In the genomic region with DNA sequence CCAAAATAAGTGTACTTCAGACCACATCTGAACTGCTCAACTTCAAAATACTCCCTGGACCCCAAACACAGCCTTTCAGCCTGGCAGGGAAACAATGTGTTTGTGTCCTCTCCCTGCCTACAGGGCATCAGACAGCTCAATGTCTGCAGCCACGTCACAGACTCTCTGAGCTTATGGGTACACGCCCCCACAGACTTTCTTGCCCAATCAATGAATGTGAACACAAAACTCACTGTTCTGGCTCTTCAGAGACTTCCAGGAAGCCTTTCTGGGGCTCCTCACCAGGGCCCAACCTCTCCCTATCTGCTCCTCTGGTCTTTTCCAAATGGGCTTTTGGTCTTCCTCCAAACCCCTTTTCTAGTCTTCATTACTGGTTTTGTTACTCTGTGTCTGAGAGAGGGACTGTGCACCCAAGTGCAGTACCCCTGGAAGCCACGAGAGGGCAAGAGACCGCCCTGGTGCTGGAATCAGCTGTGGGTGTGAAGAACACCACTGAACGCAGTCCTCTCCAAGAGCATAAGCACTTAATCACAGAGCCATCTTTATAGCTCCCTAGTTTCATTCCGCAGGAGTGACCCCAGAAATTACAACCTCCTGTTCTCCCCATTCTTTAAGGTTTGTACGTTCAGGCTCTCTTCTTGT, we compare ENCODE assay signal across 9 mouse cellular contexts. TPM values are rescaled to one million over a fixed set of nuclear protein-coding genes. Genes with fewer than 3 reads are reported as not detected.
DNase-seq lines count a peak whose midpoint lies in the region; ATAC-seq and TF ChIP-seq lines count a peak whose summit lies in the region.
"Had no signal": no experiment of that assay in that cellular context is flagged by ENCODE, and none has a peak within 500 bp of the region (broad histone marks: within the 10 kb centered on the region; RNA-seq: fewer than 3 reads in every experiment).

No protein-coding gene starts in this region.

- no peak overlapping the region for H3K9ac ChIP-seq in kidney, embryonic 16.5 days (replicated peaks; ENCODE audit: low read length)
- no peak overlapping the region for H3K9ac ChIP-seq in ES-Bruce4 (ENCODE audit: low read depth, poor library complexity, severe bottlenecking)

- peak; percentile 84 for TF ChIP-seq CTCF in kidney, adult 2 months (conservative IDR thresholded peaks at IDR 0.05; ENCODE audit: insufficient read depth, insufficient read length, low read depth, low read length)
- peak; percentile 83 for TF ChIP-seq CTCF in ES-Bruce4 (IDR thresholded peaks at IDR 0.05; ENCODE audit: low read depth, low read length)
- peak; percentile 77 for TF ChIP-seq CTCF in brain, embryonic 14.5 days (IDR thresholded peaks at IDR 0.05; ENCODE audit: borderline replicate concordance, extremely low read depth, insufficient read depth, insufficient read length)

- H3K27me3 ChIP-seq in kidney, adult 2 months (replicated peaks; ENCODE audit: control insufficient read depth, insufficient read depth, low read length), result no peaks in the 10 kb centered on the region
- H3K27me3 ChIP-seq in kidney, embryonic 16.5 days (ENCODE audit: insufficient read depth, low read length), result no peaks in the 10 kb centered on the region
- H3K27me3 ChIP-seq in ES-Bruce4 (ENCODE audit: control insufficient read depth, insufficient read depth, low read length, poor library complexity, severe bottlenecking), result no peaks in the 10 kb centered on the region

- ATAC-seq in kidney, embryonic 16.5 days (ENCODE audit: low FRiP score, low TSS enrichment), result no peak
- ATAC-seq in inflammation-experienced regulatory T-cells, adult 6 months, result peak; percentile 72

- WGBS in kidney, adult 2 months, result 56% methylated on average over 7 of the region's 7 CpGs
- 66% methylated on average over 7 of the region's 7 CpGs for WGBS in kidney, embryonic 16.5 days

- H3K9me3 ChIP-seq in kidney, embryonic 16.5 days (ENCODE audit: low read length), result no peaks in the 10 kb centered on the region
- no peaks in the 10 kb centered on the region for H3K9me3 ChIP-seq in ES-Bruce4 (replicated peaks; ENCODE audit: control insufficient read depth, insufficient read depth, low read length, poor library complexity, severe bottlenecking)

- no peak for TF ChIP-seq POLR2A in kidney, adult 2 months (IDR thresholded peaks at IDR 0.05; ENCODE audit: low read depth, low read length)
- TF ChIP-seq POLR2A in ES-Bruce4 (IDR thresholded peaks at IDR 0.05; ENCODE audit: insufficient read depth, low read length), result no peak
- no peak for TF ChIP-seq POLR2A in brain, embryonic 14.5 days (IDR thresholded peaks at IDR 0.05; ENCODE audit: borderline replicate concordance, extremely low read depth, insufficient read depth, insufficient read length, poor library complexity, severe bottlenecking)

- no peak overlapping the region for H3K4me2 ChIP-seq in kidney, embryonic 16.5 days (replicated peaks; ENCODE audit: low read depth, low read length)

- TF ChIP-seq EP300 in ES-Bruce4 (IDR thresholded peaks at IDR 0.05; ENCODE audit: insufficient read depth, low read depth, low read length), result no peak

- peaks cover 7% of the 10 kb centered on the region for H3K36me3 ChIP-seq in kidney, adult 2 months (ENCODE audit: control insufficient read depth, insufficient read depth, low read length)
- H3K36me3 ChIP-seq in kidney, embryonic 16.5 days (ENCODE audit: insufficient read depth, low read length), result peaks cover 93% of the 10 kb centered on the region
- peaks cover 68% of the 10 kb centered on the region for H3K36me3 ChIP-seq in ES-Bruce4 (ENCODE audit: control insufficient read depth, insufficient read depth, low read length, poor library complexity, severe bottlenecking)

- H3K4me1 ChIP-seq in kidney, adult 2 months (ENCODE audit: control insufficient read depth, insufficient read depth, low read length), result no peaks in the 10 kb centered on the region
- no peaks in the 10 kb centered on the region for H3K4me1 ChIP-seq in kidney, embryonic 16.5 days (ENCODE audit: insufficient read depth, low read length)
- no peaks in the 10 kb centered on the region for H3K4me1 ChIP-seq in ES-Bruce4 (ENCODE audit: control insufficient read depth, insufficient read depth, low read length)

- no peak overlapping the region for H3K27ac ChIP-seq in kidney, adult 2 months (ENCODE audit: insufficient read depth, low read depth, low read length)
- no peak overlapping the region for H3K27ac ChIP-seq in kidney, embryonic 16.5 days (ENCODE audit: low read length)
- no peak overlapping the region for H3K27ac ChIP-seq in ES-Bruce4 (ENCODE audit: insufficient read depth, low read length)

- no peak overlapping the region for H3K4me3 ChIP-seq in kidney, adult 2 months (ENCODE audit: insufficient read depth, low read depth, low read length)
- no peak overlapping the region for H3K4me3 ChIP-seq in kidney, embryonic 16.5 days (ENCODE audit: low read length)
- H3K4me3 ChIP-seq in ES-Bruce4 (ENCODE audit: low read depth, low read length), result no peak overlapping the region
- H3K4me3 ChIP-seq: myocyte had no signal

- DNase-seq in kidney, adult 2 months, result peak; percentile 63
- peak; percentile 39 for DNase-seq in brain, embryonic 14.5 days (ENCODE audit: low read depth)
- DNase-seq in lung, postnatal 25 days (ENCODE audit: low spot score), result peak; percentile 64
- DNase-seq in thymus, postnatal 0 days (ENCODE audit: low spot score), result peak; percentile 69
- DNase-seq in frontal cortex, adult 2 months (ENCODE audit: extremely low spot score in 1 of 2, low spot score in 1 of 2), result no peak

RNA-seq across cellular contexts. Expression of a gene that starts 14.8 kb away (rescaled TPM):
- 7.1 and 9.1 TPM in 2 replicates for polyA plus RNA-seq in kidney, adult 2 months (2012; rRNA removed)
- 12.9 and 13.8 TPM in 2 replicates for polyA plus RNA-seq in kidney, embryonic 16.5 days (2015; fragmentation: Nextera tagmentation; extraction: Ambion mirVana)
- 35.0 and 35.5 TPM in 2 replicates for polyA plus RNA-seq in ES-Bruce4 (2011; ENCODE audit: insufficient read depth, insufficient read length, low read depth, missing spikeins)
- polyA plus RNA-seq in brain, embryonic 14.5 days (2012; rRNA removed), result 10.5 and 39.1 TPM in 2 replicates
- 10 to 100 TPM in 1 of 3 experiments, 1 to 10 TPM in 2; 5.0 to 12.9 (median 9.8) TPM for polyA plus RNA-seq in inflammation-experienced regulatory T-cells, adult 6 months (2017; shearing (Covaris generic))
- polyA plus RNA-seq in thymus, postnatal 0 days (2015; fragmentation: Nextera tagmentation; extraction: Ambion mirVana), result 7.6 and 9.0 TPM in 2 replicates
- polyA plus RNA-seq in frontal cortex, adult 2 months (2012; rRNA removed), result 20.5 and 22.4 TPM in 2 replicates

RNA-seq across cellular contexts. Expression of a gene that starts 20.1 kb away (rescaled TPM):
- 82.3 and 84.1 TPM in 2 replicates for polyA plus RNA-seq in kidney, adult 2 months (2012; rRNA removed)
- polyA plus RNA-seq in kidney, embryonic 16.5 days (2015; fragmentation: Nextera tagmentation; extraction: Ambion mirVana), result 42.9 and 44.1 TPM in 2 replicates
- 72.4 and 80.4 TPM in 2 replicates for polyA plus RNA-seq in ES-Bruce4 (2011; ENCODE audit: insufficient read depth, insufficient read length, low read depth, missing spikeins)
- 18.2 and 20.7 TPM in 2 replicates for polyA plus RNA-seq in brain, embryonic 14.5 days (2012; rRNA removed)
- 1 to 10 TPM; 3.2 to 6.5 (median 5.1) TPM for polyA plus RNA-seq in inflammation-experienced regulatory T-cells, adult 6 months (2017; shearing (Covaris generic))
- 35.8 and 37.0 TPM in 2 replicates for polyA plus RNA-seq in thymus, postnatal 0 days (2015; fragmentation: Nextera tagmentation; extraction: Ambion mirVana)
- polyA plus RNA-seq in frontal cortex, adult 2 months (2012; rRNA removed), result 27.6 and 32.5 TPM in 2 replicates

RNA-seq across cellular contexts. Expression of a gene that starts 21.7 kb away (rescaled TPM):
- polyA plus RNA-seq in kidney, adult 2 months (2012; rRNA removed), result 38.8 and 41.1 TPM in 2 replicates
- polyA plus RNA-seq in kidney, embryonic 16.5 days (2015; fragmentation: Nextera tagmentation; extraction: Ambion mirVana), result 30.6 and 36.4 TPM in 2 replicates
- 64.2 and 73.2 TPM in 2 replicates for polyA plus RNA-seq in ES-Bruce4 (2011; ENCODE audit: insufficient read depth, insufficient read length, low read depth, missing spikeins)
- 125 and 147 TPM in 2 replicates for polyA plus RNA-seq in brain, embryonic 14.5 days (2012; rRNA removed)
- polyA plus RNA-seq in inflammation-experienced regulatory T-cells, adult 6 months (2017; shearing (Covaris generic)), result 1 to 10 TPM; 7.4 to 8.9 (median 8.7) TPM
- 19.6 and 20.1 TPM in 2 replicates for polyA plus RNA-seq in thymus, postnatal 0 days (2015; fragmentation: Nextera tagmentation; extraction: Ambion mirVana)
- 126 and 127 TPM in 2 replicates for polyA plus RNA-seq in frontal cortex, adult 2 months (2012; rRNA removed)

RNA-seq across cellular contexts. Expression of a gene that starts 24.4 kb away (rescaled TPM):
- 60.4 and 67.6 TPM in 2 replicates for polyA plus RNA-seq in kidney, adult 2 months (2012; rRNA removed)
- 85.2 and 86.3 TPM in 2 replicates for polyA plus RNA-seq in kidney, embryonic 16.5 days (2015; fragmentation: Nextera tagmentation; extraction: Ambion mirVana)
- polyA plus RNA-seq in ES-Bruce4 (2011; ENCODE audit: insufficient read depth, insufficient read length, low read depth, missing spikeins), result 58.1 and 62.4 TPM in 2 replicates
- polyA plus RNA-seq in brain, embryonic 14.5 days (2012; rRNA removed), result 81.9 and 84.1 TPM in 2 replicates
- polyA plus RNA-seq in inflammation-experienced regulatory T-cells, adult 6 months (2017; shearing (Covaris generic)), result 100 to 1,000 TPM; 129 to 164 (median 158) TPM
- polyA plus RNA-seq in thymus, postnatal 0 days (2015; fragmentation: Nextera tagmentation; extraction: Ambion mirVana), result 84.4 and 86.3 TPM in 2 replicates
- polyA plus RNA-seq in frontal cortex, adult 2 months (2012; rRNA removed), result 81.7 and 86.5 TPM in 2 replicates

RNA-seq across cellular contexts. Expression of a gene that starts 24.6 kb away (rescaled TPM):
- 80.9 and 95.4 TPM in 2 replicates for polyA plus RNA-seq in kidney, adult 2 months (2012; rRNA removed)
- polyA plus RNA-seq in kidney, embryonic 16.5 days (2015; fragmentation: Nextera tagmentation; extraction: Ambion mirVana), result 42.4 and 44.9 TPM in 2 replicates
- polyA plus RNA-seq in ES-Bruce4 (2011; ENCODE audit: insufficient read depth, insufficient read length, low read depth, missing spikeins), result 7.7 and 12.0 TPM in 2 replicates
- polyA plus RNA-seq in brain, embryonic 14.5 days (2012; rRNA removed), result 25.0 and 30.6 TPM in 2 replicates
- 1 to 10 TPM; 2.0 to 2.3 (median 2.1) TPM for polyA plus RNA-seq in inflammation-experienced regulatory T-cells, adult 6 months (2017; shearing (Covaris generic))
- polyA plus RNA-seq in thymus, postnatal 0 days (2015; fragmentation: Nextera tagmentation; extraction: Ambion mirVana), result 9.9 and 10.0 TPM in 2 replicates
- polyA plus RNA-seq in frontal cortex, adult 2 months (2012; rRNA removed), result 15.5 and 15.6 TPM in 2 replicates

Comparison
In these comparisons a context has a peak if more than half of its experiments do, and no peak if none do; other contexts are left out.
1. DNase-seq: peak in kidney, adult 2 months (single experiment), brain, embryonic 14.5 days (single experiment), lung, postnatal 25 days (single experiment) and thymus, postnatal 0 days (single experiment); none in frontal cortex, adult 2 months (0 of 2).
2. Peak in every context shown above with its lines, with median percentiles within 50 percentile points of each other: CTCF ChIP-seq.